Mouse (Mus musculus): ENCODE results near the gene BC030867. TPM values are rescaled to one million over a fixed set of nuclear protein-coding genes. Genes with fewer than 3 reads are reported as not detected.

BC030867 gene
- polyA plus RNA-seq, 1 experiment from 2014 or later = 6.3 TPM

- H3K27ac ChIP-seq = 0 out of 2 replicates have a peak overlapping the region, but pooled peaks have one; percentile 75
- no peak for DNase-seq (ENCODE audit: low spot score)
- no peaks in the 10 kb centered on the region for H3K27me3 ChIP-seq (ENCODE audit: insufficient read depth, low read length)
- WGBS = 80% methylated on average over 6 of the region's 6 CpGs
- H3K9me3 ChIP-seq (replicated peaks; ENCODE audit: low read length) = no peaks in the 10 kb centered on the region
- H3K4me3 ChIP-seq (replicated peaks; ENCODE audit: low read depth, low read length) = no peak overlapping the region; the same call in 1 of the 2 replicates
- H3K9ac ChIP-seq (ENCODE audit: low read depth, low read length) = no peak overlapping the region
- no peak; the same call in none of the 2 replicates for TF ChIP-seq CTCF (IDR thresholded peaks at IDR 0.05; ENCODE audit: low read depth)
- ATAC-seq (replicated peaks; ENCODE audit: low FRiP score, low read depth) = no peak
- H3K4me1 ChIP-seq (replicated peaks; ENCODE audit: insufficient read depth, low read length) = peaks cover 8% of the 10 kb centered on the region
- peak overlapping the region; percentile 84 for H3K4me2 ChIP-seq (ENCODE audit: low read length)
- peaks cover 8% of the 10 kb centered on the region; the same call in 1 of the 2 replicates for H3K36me3 ChIP-seq (ENCODE audit: insufficient read depth, low read length)
Measured at GRCm38 (mm10) chr11:102283922-102284321, 35.2 kb downstream of the BC030867 start.

DNA sequence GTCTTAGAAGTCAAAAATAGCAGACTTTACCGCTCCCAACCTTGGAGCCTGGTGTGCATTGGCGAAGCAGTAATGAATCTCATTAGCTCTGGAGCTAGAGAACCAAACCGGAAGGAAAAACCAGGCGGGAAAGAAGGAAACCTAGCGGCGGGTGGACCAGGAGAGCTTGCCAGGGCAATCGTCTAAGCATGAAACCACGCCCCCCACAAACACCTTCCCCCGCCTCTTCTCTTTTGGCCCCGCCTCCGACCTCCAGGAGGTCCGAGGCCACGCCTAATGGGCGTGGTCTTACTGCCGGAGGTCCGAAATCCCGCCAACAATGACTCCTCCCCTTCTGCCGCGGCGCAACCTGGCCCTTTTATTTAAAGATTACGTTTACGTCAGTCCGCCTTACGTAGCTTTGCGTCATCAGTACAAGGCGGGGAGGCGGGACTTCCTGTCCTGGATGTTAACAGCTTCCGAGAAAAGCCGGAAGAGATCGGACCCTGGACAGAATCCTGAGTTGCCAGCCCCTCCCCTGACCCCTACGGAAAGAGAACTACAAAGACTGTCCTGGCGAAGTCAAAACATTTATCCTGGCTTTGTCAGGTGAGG lies 35.9 kb downstream of the BC030867 start, which contains the start of gene Tmub2:
Gene Tmub2, plus strand, starts transcription at position 431 of the 594 bp plus-strand sequence.
- TF ChIP-seq CTCF (IDR thresholded peaks at IDR 0.05; ENCODE audit: low read depth) = no peak; the same call in 1 of the 2 replicates
- under 1% methylated on average over 32 of the region's 32 CpGs for WGBS
- H3K27me3 ChIP-seq (ENCODE audit: insufficient read depth, low read length) = no peaks in the 10 kb centered on the region
- peak within 1 kb of the TSS; percentile 75 for H3K27ac ChIP-seq
- DNase-seq (ENCODE audit: low spot score) = peak; percentile 100
- ATAC-seq (replicated peaks; ENCODE audit: low FRiP score, low read depth) = peak; percentile 91
- no peaks in the 10 kb centered on the region for H3K9me3 ChIP-seq (replicated peaks; ENCODE audit: low read length)
- H3K4me2 ChIP-seq (ENCODE audit: low read length) = peak within 1 kb of the TSS; percentile 84
- peak within 1 kb of the TSS; percentile 73 for H3K4me3 ChIP-seq (replicated peaks; ENCODE audit: low read depth, low read length)
- H3K36me3 ChIP-seq (ENCODE audit: insufficient read depth, low read length) = peaks cover 8% of the 10 kb centered on the region; the same call in 1 of the 2 replicates
- peaks cover 8% of the 10 kb centered on the region for H3K4me1 ChIP-seq (replicated peaks; ENCODE audit: insufficient read depth, low read length)
- peak within 1 kb of the TSS; percentile 81 for H3K9ac ChIP-seq (ENCODE audit: low read depth, low read length)

- Histone ChIP-seq H3K4me2 (ENCODE audit: low read length) (peak overlapping the region; percentile 84), H3K4me3 (replicated peaks; ENCODE audit: low read depth, low read length) (peak overlapping the region; percentile 73), H3K9ac (ENCODE audit: low read depth, low read length) (peak overlapping the region; percentile 81), H3K27me3 (ENCODE audit: insufficient read depth, low read length) (no peaks in the 10 kb centered on the region), H3K9me3 (replicated peaks; ENCODE audit: low read length) (no peaks in the 10 kb centered on the region), H3K27ac (peak overlapping the region; percentile 67), H3K4me1 (replicated peaks; ENCODE audit: insufficient read depth, low read length) (peaks cover 8% of the 10 kb centered on the region), H3K36me3 (ENCODE audit: insufficient read depth, low read length) (peaks cover 9% of the 10 kb centered on the region; the same call in 1 of the 2 replicates)
- no peak for DNase-seq (ENCODE audit: low spot score)
- ATAC-seq (replicated peaks; ENCODE audit: low FRiP score, low read depth) = peak; percentile 64
- no peak for TF ChIP-seq CTCF (IDR thresholded peaks at IDR 0.05; ENCODE audit: low read depth)
- 3% methylated on average over 31 of the region's 31 CpGs for WGBS
Measured at GRCm38 (mm10) chr11:102285095-102285834, 36.6 kb downstream of the BC030867 start.

GRCm38 (mm10) chr11:102287485-102287884 lies 38.8 kb downstream of the BC030867 start:
- no peak overlapping the region for H3K27ac ChIP-seq
- no peak overlapping the region for H3K4me2 ChIP-seq (ENCODE audit: low read length)
- TF ChIP-seq CTCF (IDR thresholded peaks at IDR 0.05; ENCODE audit: low read depth) = no peak
- no peak for DNase-seq (ENCODE audit: low spot score)
- peaks cover 28% of the 10 kb centered on the region for H3K36me3 ChIP-seq (ENCODE audit: insufficient read depth, low read length)
- no peaks in the 10 kb centered on the region for H3K9me3 ChIP-seq (replicated peaks; ENCODE audit: low read length)
- no peak overlapping the region for H3K9ac ChIP-seq (ENCODE audit: low read depth, low read length)
- no peak for ATAC-seq (replicated peaks; ENCODE audit: low FRiP score, low read depth)
- H3K27me3 ChIP-seq (ENCODE audit: insufficient read depth, low read length) = no peaks in the 10 kb centered on the region
- no peak overlapping the region for H3K4me3 ChIP-seq (replicated peaks; ENCODE audit: low read depth, low read length)
- peaks cover 8% of the 10 kb centered on the region for H3K4me1 ChIP-seq (replicated peaks; ENCODE audit: insufficient read depth, low read length)
- WGBS = 86% methylated on average over 8 of the region's 8 CpGs

DNA sequence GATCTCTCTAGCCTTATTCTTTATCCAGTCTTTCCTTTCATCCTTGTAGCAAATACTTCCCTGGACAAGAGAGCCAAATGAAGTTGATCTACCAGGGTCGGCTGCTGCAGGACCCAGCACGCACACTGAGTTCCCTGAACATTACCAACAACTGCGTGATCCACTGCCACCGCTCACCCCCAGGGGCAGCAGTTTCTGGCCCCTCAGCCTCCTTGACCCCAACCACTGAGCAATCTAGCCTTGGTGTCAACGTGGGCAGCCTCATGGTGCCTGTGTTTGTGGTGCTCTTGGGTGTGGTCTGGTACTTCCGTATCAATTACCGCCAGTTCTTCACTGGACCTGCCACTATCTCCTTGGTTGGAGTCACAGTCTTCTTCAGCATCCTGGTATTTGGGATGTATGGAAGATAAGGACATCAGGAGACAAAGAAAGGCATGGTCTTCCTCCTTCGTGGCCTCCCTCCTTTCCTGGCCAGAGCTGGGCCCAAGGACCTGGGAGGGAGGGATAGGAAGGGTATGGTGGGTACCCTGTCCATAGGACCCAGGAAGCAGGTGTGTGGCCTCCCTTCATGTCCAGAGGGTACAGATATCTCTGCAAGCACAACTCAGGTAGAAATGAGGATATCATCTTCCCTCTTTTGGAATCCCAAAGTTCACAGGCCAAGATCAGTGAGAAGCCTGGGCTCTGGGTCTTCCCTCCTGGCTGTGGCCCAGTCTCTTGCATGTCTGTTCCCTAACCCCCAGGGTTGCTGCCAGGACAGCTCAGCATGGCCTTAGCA lies 39.5 kb downstream of the BC030867 start:
- WGBS = 81% methylated on average over 8 of the region's 8 CpGs
- TF ChIP-seq CTCF (IDR thresholded peaks at IDR 0.05; ENCODE audit: low read depth) = no peak
- Histone ChIP-seq H3K4me2 (ENCODE audit: low read length) (no peak overlapping the region), H3K4me3 (replicated peaks; ENCODE audit: low read depth, low read length) (no peak overlapping the region), H3K4me1 (replicated peaks; ENCODE audit: insufficient read depth, low read length) (peaks cover 8% of the 10 kb centered on the region), H3K27ac (no peak overlapping the region), H3K36me3 (ENCODE audit: insufficient read depth, low read length) (peaks cover 34% of the 10 kb centered on the region), H3K9ac (ENCODE audit: low read depth, low read length) (no peak overlapping the region), H3K27me3 (ENCODE audit: insufficient read depth, low read length) (no peaks in the 10 kb centered on the region), H3K9me3 (replicated peaks; ENCODE audit: low read length) (no peaks in the 10 kb centered on the region)
- DNase-seq (ENCODE audit: low spot score) = no peak
- no peak for ATAC-seq (replicated peaks; ENCODE audit: low FRiP score, low read depth)

DNA sequence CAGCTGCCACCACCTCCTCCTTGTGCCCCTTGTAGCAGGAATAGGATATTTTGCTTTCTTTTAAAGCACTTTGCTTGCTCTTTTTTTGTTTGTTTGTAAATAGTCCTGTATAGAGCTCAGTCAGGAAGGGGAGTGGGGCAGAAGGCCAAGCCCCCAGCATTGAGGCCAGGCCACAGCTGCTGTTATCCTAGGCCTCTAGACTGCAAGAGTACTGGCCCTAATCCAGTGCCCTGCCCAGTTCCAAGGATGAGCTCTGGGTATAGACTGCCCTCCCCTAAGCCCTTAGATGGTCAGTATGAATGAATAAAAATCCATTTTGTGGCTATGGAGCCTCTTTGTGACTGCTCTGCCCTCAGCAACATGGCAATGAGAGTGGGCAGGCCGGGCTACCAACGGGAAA lies 40.2 kb downstream of the BC030867 start:
- H3K36me3 ChIP-seq (ENCODE audit: insufficient read depth, low read length) = peaks cover 40% of the 10 kb centered on the region
- no peaks in the 10 kb centered on the region for H3K27me3 ChIP-seq (ENCODE audit: insufficient read depth, low read length)
- H3K27ac ChIP-seq = 0 out of 2 replicates have a peak overlapping the region, but pooled peaks have one; percentile 5
- no peak for TF ChIP-seq CTCF (IDR thresholded peaks at IDR 0.05; ENCODE audit: low read depth)
- no peak overlapping the region for H3K4me2 ChIP-seq (ENCODE audit: low read length)
- WGBS = 75% methylated on average over 2 of the region's 2 CpGs
- H3K4me3 ChIP-seq (replicated peaks; ENCODE audit: low read depth, low read length) = no peak overlapping the region
- H3K9me3 ChIP-seq (replicated peaks; ENCODE audit: low read length) = no peaks in the 10 kb centered on the region
- ATAC-seq (replicated peaks; ENCODE audit: low FRiP score, low read depth) (no peak), DNase-seq (ENCODE audit: low spot score) (no peak)
- no peak overlapping the region for H3K9ac ChIP-seq (ENCODE audit: low read depth, low read length)
- H3K4me1 ChIP-seq (replicated peaks; ENCODE audit: insufficient read depth, low read length) = peaks cover 8% of the 10 kb centered on the region
